Comparison of ENCODE assay signal across 9 mouse cellular contexts in genomic region chr13:47152390-47152789, GRCm38 (mm10). TPM values are rescaled to one million over a fixed set of nuclear protein-coding genes. Genes with fewer than 3 reads are reported as not detected.
DNase-seq lines count a peak whose midpoint lies in the region; ATAC-seq and TF ChIP-seq lines count a peak whose summit lies in the region.
"Had no signal": no experiment of that assay in that cellular context is flagged by ENCODE, and none has a peak within 500 bp of the region (broad histone marks: within the 10 kb centered on the region; RNA-seq: fewer than 3 reads in every experiment).

No protein-coding gene starts in this region.

- peaks cover 11% of the 10 kb centered on the region for H3K4me1 ChIP-seq in heart, embryonic 16.5 days (ENCODE audit: control insufficient read depth, insufficient read depth, low read length)
- peaks cover 0 to under 1% of the 10 kb centered on the region in 2 experiments; a peak in 1 of 4 replicates for H3K4me1 ChIP-seq in ES-E14 (ENCODE audit: control insufficient read depth in 2 of 2, insufficient read depth in 2 of 2, low read length in 2 of 2, poor library complexity in 1 of 2)
- no peaks in the 10 kb centered on the region for H3K4me1 ChIP-seq in forebrain, postnatal 0 days (ENCODE audit: insufficient read depth)
- H3K4me1 ChIP-seq in midbrain, embryonic 10.5 days = peaks cover 23% of the 10 kb centered on the region

- 34% methylated on average over 7 of the region's 7 CpGs for WGBS in heart, embryonic 16.5 days
- WGBS in forebrain, postnatal 0 days = 30% methylated on average over 7 of the region's 7 CpGs
- 35% methylated on average over 7 of the region's 7 CpGs for WGBS in midbrain, embryonic 10.5 days

- in situ Hi-C loops in ES-E14 (cut with MboI; ENCODE audit: low sequenced_read_pairs in 2 of 2, unreplicated experiment in 2 of 2) = no loop called here

- intact Hi-C loops in heart, postnatal 25 days (cut with DNase I) = loop anchor here (1.0 to 10.0 kb wide), 2 partner anchors 72 to 136 kb away; no protein-coding TSS in a partner anchor

- peak; percentile 87 for TF ChIP-seq CTCF in forebrain, postnatal 0 days (IDR thresholded peaks at IDR 0.05; ENCODE audit: low read depth)

- H3K36me3 ChIP-seq in heart, embryonic 16.5 days (ENCODE audit: control insufficient read depth, insufficient read depth) = no peaks in the 10 kb centered on the region
- no peaks in the 10 kb centered on the region for H3K36me3 ChIP-seq in ES-E14 (ENCODE audit: control insufficient read depth, insufficient read depth, low read length, poor library complexity, severe bottlenecking)
- H3K36me3 ChIP-seq in forebrain, postnatal 0 days (ENCODE audit: insufficient read depth) = no peaks in the 10 kb centered on the region
- no peaks in the 10 kb centered on the region for H3K36me3 ChIP-seq in midbrain, embryonic 10.5 days
- H3K36me3 ChIP-seq: embryonic facial prominence, embryonic 15.5 days had no signal

- DNase-seq in heart, postnatal 25 days (ENCODE audit: low spot score) = no peak
- peak; percentile 50 for DNase-seq in ES-E14 (ENCODE audit: low read depth, low spot score)
- DNase-seq in cerebellum, adult 8-10 months = peak; percentile 60
- peak; percentile 87 for DNase-seq in forebrain, postnatal 0 days
- DNase-seq in kidney, postnatal 4 days = peak; percentile 30 to 42
- peak; percentile 43 for DNase-seq in midbrain, embryonic 10.5 days (ENCODE audit: low spot score)
- DNase-seq in urinary bladder, postnatal 4 days (ENCODE audit: low spot score in 2 of 2) = no peak

- ATAC-seq in heart, embryonic 16.5 days (replicated peaks; ENCODE audit: extremely low read depth, insufficient read depth, low FRiP score) = 0 out of 2 replicates have a peak, but pooled peaks have one; percentile 52
- peak; percentile 80 for ATAC-seq in forebrain, postnatal 0 days

- H3K9me3 ChIP-seq in heart, embryonic 16.5 days (replicated peaks; ENCODE audit: control insufficient read depth, low read length) = no peaks in the 10 kb centered on the region
- H3K9me3 ChIP-seq in ES-E14 (ENCODE audit: control insufficient read depth, insufficient read depth, low read depth, low read length) = no peaks in the 10 kb centered on the region
- no peaks in the 10 kb centered on the region for H3K9me3 ChIP-seq in forebrain, postnatal 0 days (ENCODE audit: low read length)
- no peaks in the 10 kb centered on the region for H3K9me3 ChIP-seq in midbrain, embryonic 10.5 days (replicated peaks)
- H3K9me3 ChIP-seq: embryonic facial prominence, embryonic 15.5 days had no signal

- no peaks in the 10 kb centered on the region for H3K27me3 ChIP-seq in heart, embryonic 16.5 days (ENCODE audit: control insufficient read depth, insufficient read depth, low read length)
- no peaks in the 10 kb centered on the region for H3K27me3 ChIP-seq in forebrain, postnatal 0 days (ENCODE audit: insufficient read depth, low read length)
- no peaks in the 10 kb centered on the region for H3K27me3 ChIP-seq in midbrain, embryonic 10.5 days (ENCODE audit: low read depth, poor library complexity, severe bottlenecking)
- H3K27me3 ChIP-seq: embryonic facial prominence, embryonic 15.5 days had no signal

- H3K4me3 ChIP-seq in heart, embryonic 16.5 days (ENCODE audit: low read length) = no peak overlapping the region
- H3K4me3 ChIP-seq in ES-E14 (ENCODE audit: insufficient read depth in 1 of 2, low read depth in 1 of 2, low read length in 2 of 2, poor library complexity in 1 of 2, severe bottlenecking in 1 of 2) = no peak overlapping the region
- no peak overlapping the region for H3K4me3 ChIP-seq in forebrain, postnatal 0 days (ENCODE audit: low read depth, low read length)
- no peak overlapping the region for H3K4me3 ChIP-seq in midbrain, embryonic 10.5 days
- H3K4me3 ChIP-seq: embryonic facial prominence, embryonic 15.5 days had no signal

- H3K9ac ChIP-seq in heart, embryonic 16.5 days (ENCODE audit: low read length) = no peak overlapping the region
- no peak overlapping the region for H3K9ac ChIP-seq in ES-E14 (ENCODE audit: insufficient read depth, low read depth, low read length, poor library complexity, severe bottlenecking)
- no peak overlapping the region for H3K9ac ChIP-seq in forebrain, postnatal 0 days
- H3K9ac ChIP-seq: embryonic facial prominence, embryonic 15.5 days had no signal

- no peak overlapping the region for H3K27ac ChIP-seq in heart, embryonic 16.5 days (ENCODE audit: low read length)
- H3K27ac ChIP-seq in ES-E14 (ENCODE audit: insufficient read depth, low read depth, low read length, poor library complexity, severe bottlenecking) = no peak overlapping the region
- H3K27ac ChIP-seq in forebrain, postnatal 0 days (ENCODE audit: low read depth, low read length) = no peak overlapping the region
- no peak overlapping the region for H3K27ac ChIP-seq in midbrain, embryonic 10.5 days (replicated peaks)
- H3K27ac ChIP-seq: embryonic facial prominence, embryonic 15.5 days had no signal

- no peak overlapping the region for H3K4me2 ChIP-seq in heart, embryonic 16.5 days (ENCODE audit: low read depth, low read length)
- H3K4me2 ChIP-seq in forebrain, postnatal 0 days (ENCODE audit: low read depth) = no peak overlapping the region
- H3K4me2 ChIP-seq: embryonic facial prominence, embryonic 15.5 days had no signal

TF ChIP-seq in ES-E14, 5 proteins besides CTCF, POLR2A, EP300 and RAD21:
- TF ChIP-seq ZNF384 (IDR thresholded peaks at IDR 0.05; ENCODE audit: low read depth, low read length) = no peak
- peak; percentile 96 for TF ChIP-seq ZC3H11A (IDR thresholded peaks at IDR 0.05; ENCODE audit: borderline replicate concordance, low read depth, low read length)

RNA-seq across cellular contexts. Expression of gene Rnf144b, which starts 29.9 kb away (rescaled TPM):
- polyA plus RNA-seq in heart, embryonic 16.5 days (2015; fragmentation: Nextera tagmentation; extraction: Ambion mirVana) = 1.5 and 1.6 TPM in 2 replicates
- total RNA-seq in heart, postnatal 25 days (2021) = 10 to 100 TPM; 14.8 to 20.8 TPM
- total RNA-seq in ES-E14 (2012; rRNA removed) = 0.42 and 1.2 TPM in 2 replicates
- 2.3 and 4.0 TPM in 2 replicates for total RNA-seq in forebrain, postnatal 0 days (2014; rRNA removed)
- polyA plus RNA-seq in forebrain, postnatal 0 days (2015; fragmentation: Nextera tagmentation; extraction: Ambion mirVana) = 1.3 and 1.5 TPM in 2 replicates
- polyA plus RNA-seq in midbrain, embryonic 10.5 days (2016; fragmentation: Nextera tagmentation; extraction: Ambion mirVana) = 0.59 and 0.75 TPM in 2 replicates

RNA-seq across cellular contexts. Expression of gene Dek, which starts 46.4 kb away (rescaled TPM):
- 129 and 131 TPM in 2 replicates for polyA plus RNA-seq in heart, embryonic 16.5 days (2015; fragmentation: Nextera tagmentation; extraction: Ambion mirVana)
- total RNA-seq in heart, postnatal 25 days (2021) = 10 to 100 TPM; 30.5 to 37.1 TPM
- total RNA-seq in ES-E14 (2012; rRNA removed) = 98.9 and 120 TPM in 2 replicates
- 56.9 and 70.0 TPM in 2 replicates for total RNA-seq in forebrain, postnatal 0 days (2014; rRNA removed)
- 85.3 and 118 TPM in 2 replicates for polyA plus RNA-seq in forebrain, postnatal 0 days (2015; fragmentation: Nextera tagmentation; extraction: Ambion mirVana)
- 346 and 382 TPM in 2 replicates for polyA plus RNA-seq in midbrain, embryonic 10.5 days (2016; fragmentation: Nextera tagmentation; extraction: Ambion mirVana)

Comparison
In these comparisons a context has a peak if more than half of its experiments do, and no peak if none do; other contexts are left out.
1. DNase-seq: peak in ES-E14 (single experiment), cerebellum, adult 8-10 months (single experiment), forebrain, postnatal 0 days (single experiment), kidney, postnatal 4 days (2 of 2) and midbrain, embryonic 10.5 days (single experiment); none in heart, postnatal 25 days (single experiment) and urinary bladder, postnatal 4 days (0 of 2).